Mouse (Mus musculus): ENCODE measurements around the gene Gucy2c.
"Not testable (repeated sequence)": the region's sequence is repeated elsewhere in the genome, so short reads cannot be mapped to it uniquely, and the experiment has no call there.

Gucy2c gene

DNA sequence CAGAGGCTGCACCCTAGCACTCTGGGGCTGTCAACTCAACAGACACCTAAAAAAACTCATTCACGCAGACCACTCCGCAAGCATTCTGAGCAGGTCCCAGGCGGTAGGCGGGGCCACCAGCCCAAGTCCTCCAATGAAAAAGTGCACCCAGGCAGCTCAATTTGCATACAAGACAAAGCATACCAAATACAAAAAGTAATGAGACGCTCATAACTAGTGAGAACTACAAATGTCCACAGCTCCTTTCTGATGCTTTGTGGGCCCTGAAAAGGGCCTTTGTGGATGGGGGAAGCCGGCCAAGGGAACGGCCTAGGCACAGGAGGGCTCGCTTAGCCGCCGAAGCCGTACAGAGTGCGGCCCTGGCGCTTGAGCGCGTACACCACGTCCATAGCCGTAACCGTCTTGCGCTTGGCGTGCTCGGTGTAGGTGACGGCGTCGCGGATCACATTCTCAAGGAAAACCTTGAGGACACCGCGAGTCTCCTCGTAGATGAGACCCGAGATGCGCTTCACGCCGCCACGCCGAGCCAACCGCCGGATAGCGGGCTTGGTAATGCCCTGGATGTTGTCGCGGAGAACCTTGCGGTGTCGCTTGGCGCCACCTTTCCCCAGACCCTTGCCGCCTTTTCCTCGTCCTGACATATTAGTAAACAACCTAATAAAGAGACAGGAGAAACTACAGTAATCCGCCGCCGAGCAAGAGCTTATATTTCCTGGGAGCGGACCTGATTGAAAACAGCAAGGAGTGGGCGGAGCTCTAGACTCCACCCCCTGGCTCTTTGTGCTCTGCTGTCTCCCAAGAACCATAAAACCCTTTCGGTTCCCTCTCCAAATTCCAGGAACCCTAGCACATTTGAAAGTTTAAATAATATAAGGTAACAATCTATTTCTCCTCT is 22.4 kb upstream of the Gucy2c start, which contains the start of gene Hist4h4:
Hist4h4 (minus strand) TSS at position 677 of the 895 bp plus-strand sequence.
- peak; percentile 87 to 90 for DNase-seq (ENCODE audit: low read depth in 2 of 2, low spot score in 2 of 2)

- DNase-seq (ENCODE audit: low read depth in 2 of 2, low spot score in 2 of 2), result no peak
Observed at GRCm38 (mm10) chr6:136803093-136803738, 21.7 kb upstream of the Gucy2c start.

- no peak for DNase-seq (ENCODE audit: low read depth in 2 of 2, low spot score in 2 of 2)
Observed at GRCm38 (mm10) chr6:136801274-136801673, 19.7 kb upstream of the Gucy2c start.

GRCm38 (mm10) chr6:136800710-136801109 is 19.1 kb upstream of the Gucy2c start:
- no peak for DNase-seq (ENCODE audit: low read depth in 2 of 2, low spot score in 2 of 2)

DNA sequence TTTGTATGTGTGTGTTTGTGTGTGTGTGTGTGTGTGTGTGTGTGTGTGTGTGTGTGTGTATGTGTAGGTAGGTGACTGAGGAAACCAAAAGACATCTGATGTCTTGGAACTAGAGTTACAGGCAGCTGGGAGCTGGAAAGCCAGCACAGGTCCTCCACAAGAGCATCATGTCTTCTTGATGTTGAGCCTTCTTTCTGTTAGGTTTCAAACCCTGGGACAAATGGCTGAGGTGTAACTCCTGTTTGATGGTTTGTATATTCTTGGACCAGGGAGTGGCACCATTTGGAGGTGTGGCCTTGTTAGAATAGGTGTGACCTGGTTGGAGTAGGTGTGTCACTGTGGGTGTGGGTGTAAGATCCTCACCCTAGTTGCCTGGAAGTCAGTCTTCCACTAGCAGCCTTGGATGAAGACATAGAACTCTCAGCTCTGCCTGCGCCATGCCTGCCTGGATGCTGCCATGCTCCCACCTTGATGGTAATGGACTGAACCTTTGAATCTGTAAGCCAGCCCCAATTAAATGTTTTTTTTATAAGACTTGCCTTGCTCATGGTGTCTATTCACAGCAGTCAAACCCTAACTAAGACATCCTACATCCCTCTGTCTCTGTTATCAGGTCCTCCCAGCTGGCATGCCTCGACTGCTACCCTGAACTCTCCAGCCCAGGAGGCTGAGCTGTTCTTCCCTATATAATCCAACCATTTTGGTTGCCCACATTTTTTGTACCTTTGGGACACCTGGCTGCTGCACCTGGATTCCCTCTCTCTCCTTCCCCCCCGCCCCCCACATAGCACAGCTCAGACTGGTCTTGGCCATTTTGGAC is 16.5 kb upstream of the Gucy2c start:
- not testable (repeated sequence) for DNase-seq (ENCODE audit: low read depth in 2 of 2, low spot score in 2 of 2)

- DNase-seq (ENCODE audit: low read depth in 2 of 2, low spot score in 2 of 2), result no peak
Observed at GRCm38 (mm10) chr6:136795850-136796249, 14.3 kb upstream of the Gucy2c start.

GRCm38 (mm10) chr6:136795110-136795509 is 13.5 kb upstream of the Gucy2c start:
- no peak for DNase-seq (ENCODE audit: low read depth in 2 of 2, low spot score in 2 of 2)

DNA sequence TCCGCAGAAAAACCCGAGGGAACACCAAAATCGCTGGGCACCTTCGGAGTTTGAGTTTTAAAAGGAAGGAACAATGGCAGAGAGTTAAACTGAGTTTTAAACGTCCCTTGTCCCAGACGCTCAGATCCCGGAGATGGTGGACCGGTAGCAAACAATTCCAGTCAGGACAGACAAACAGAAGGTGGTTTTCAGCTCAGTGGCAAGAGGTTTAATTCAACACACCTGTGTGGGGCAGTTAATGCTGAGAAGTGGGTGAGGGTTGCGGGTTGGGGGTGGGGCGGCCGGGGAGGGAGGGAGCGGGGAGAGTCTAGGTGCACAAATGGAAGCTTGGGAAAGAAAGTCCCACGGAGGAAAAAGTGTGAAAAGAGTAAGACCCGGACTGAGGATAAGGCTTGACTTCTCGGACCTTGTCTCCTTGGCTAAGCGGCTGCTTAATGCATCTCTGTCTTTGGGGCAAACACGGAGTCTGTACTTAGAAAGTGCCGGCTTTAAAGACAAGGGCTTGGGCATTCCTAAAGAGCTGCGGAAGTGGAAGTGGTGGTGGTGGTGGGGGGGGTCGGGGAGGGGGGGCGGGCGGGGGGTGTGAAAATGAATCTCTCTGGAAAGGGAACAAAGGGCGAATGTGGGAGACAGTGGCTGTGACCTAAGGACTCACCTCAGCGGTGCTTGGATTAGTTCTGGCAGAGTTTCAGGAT is 12.4 kb upstream of the Gucy2c start:
- DNase-seq (ENCODE audit: low read depth in 2 of 2, low spot score in 2 of 2), result no peak

- peak in 1 of 2 experiments; percentile 26 for DNase-seq (ENCODE audit: low read depth in 2 of 2, low spot score in 2 of 2)
Observed at GRCm38 (mm10) chr6:136792884-136793758, 11.6 kb upstream of the Gucy2c start.

GRCm38 (mm10) chr6:136789391-136789971 is 7.9 kb upstream of the Gucy2c start:
- DNase-seq (ENCODE audit: low read depth in 2 of 2, low spot score in 2 of 2), result no peak

GRCm38 (mm10) chr6:136782761-136783160 is 1.2 kb upstream of the Gucy2c start:
- DNase-seq (ENCODE audit: low read depth in 2 of 2, low spot score in 2 of 2), result no peak

GRCm38 (mm10) chr6:136782146-136782545 is 581 bp upstream of the Gucy2c start:
- DNase-seq (ENCODE audit: low read depth in 2 of 2, low spot score in 2 of 2), result no peak

DNA sequence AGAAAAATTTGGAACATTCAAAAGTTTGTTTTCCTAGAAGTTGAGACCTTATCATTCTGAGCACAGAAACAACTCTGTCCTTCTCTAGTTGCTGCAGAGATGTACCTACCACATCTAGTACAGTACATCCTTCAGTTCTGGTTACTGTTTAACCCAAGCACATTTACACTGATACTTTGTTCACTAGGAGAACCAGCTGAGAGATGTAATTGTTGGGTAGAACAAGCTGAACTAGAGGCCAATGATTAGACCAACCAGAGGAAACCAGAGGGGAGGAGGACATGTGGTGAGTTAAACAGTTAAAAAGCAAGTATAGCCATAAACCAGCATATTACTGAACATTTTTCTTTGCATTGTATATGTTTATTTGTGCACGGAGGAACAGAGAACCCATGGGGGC is 5.2 kb downstream of the Gucy2c start:
- DNase-seq (ENCODE audit: low read depth in 2 of 2, low spot score in 2 of 2), result no peak

- DNase-seq (ENCODE audit: low read depth in 2 of 2, low spot score in 2 of 2), result no peak
Observed at GRCm38 (mm10) chr6:136769859-136770258, 11.7 kb downstream of the Gucy2c start.

- DNase-seq (ENCODE audit: low read depth in 2 of 2, low spot score in 2 of 2), result no peak
Observed at GRCm38 (mm10) chr6:136769143-136769542, 12.4 kb downstream of the Gucy2c start.

GRCm38 (mm10) chr6:136763912-136764311 is 17.7 kb downstream of the Gucy2c start:
- DNase-seq (ENCODE audit: low read depth in 2 of 2, low spot score in 2 of 2), result no peak

DNA sequence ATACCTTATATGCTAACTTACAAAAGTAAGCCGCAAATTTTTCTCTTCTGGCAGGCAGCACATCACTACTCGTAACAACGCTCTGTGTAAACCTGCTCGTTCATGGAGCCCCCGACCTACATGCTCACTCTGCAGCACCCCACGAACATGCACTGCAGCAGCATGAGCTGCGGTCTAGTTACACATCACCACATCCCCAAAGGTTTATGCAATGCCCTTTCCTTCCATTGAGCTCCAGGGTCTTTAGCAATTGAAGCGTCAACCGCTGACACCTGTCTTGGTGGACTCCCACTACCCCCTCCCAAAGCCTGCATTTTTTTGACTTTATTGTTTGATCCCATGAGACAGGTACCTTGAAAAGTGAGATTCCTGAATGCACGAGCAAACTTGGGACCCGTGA is 31.0 kb downstream of the Gucy2c start:
- DNase-seq (ENCODE audit: low read depth in 2 of 2, low spot score in 2 of 2), result no peak

DNA sequence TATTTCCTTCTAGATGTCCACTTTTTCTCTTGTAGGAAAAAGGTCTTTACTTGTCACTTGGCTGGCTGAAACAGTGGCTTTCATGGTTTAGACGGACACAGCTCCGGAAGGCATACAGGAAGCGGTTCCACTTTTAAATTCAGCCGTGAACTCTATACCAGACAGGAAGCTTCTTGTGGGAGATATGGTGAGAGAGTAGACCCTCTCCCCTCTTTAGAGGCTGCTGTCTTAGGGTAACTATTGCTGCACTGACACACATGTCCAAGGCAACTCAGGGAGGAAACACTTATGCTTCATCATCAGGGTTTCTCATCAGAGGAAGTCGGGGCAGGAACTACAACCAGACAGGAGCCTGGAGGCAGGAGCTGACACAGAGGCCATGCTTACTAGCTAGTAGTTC is 36.0 kb downstream of the Gucy2c start:
- DNase-seq (ENCODE audit: low read depth in 2 of 2, low spot score in 2 of 2), result no peak

DNA sequence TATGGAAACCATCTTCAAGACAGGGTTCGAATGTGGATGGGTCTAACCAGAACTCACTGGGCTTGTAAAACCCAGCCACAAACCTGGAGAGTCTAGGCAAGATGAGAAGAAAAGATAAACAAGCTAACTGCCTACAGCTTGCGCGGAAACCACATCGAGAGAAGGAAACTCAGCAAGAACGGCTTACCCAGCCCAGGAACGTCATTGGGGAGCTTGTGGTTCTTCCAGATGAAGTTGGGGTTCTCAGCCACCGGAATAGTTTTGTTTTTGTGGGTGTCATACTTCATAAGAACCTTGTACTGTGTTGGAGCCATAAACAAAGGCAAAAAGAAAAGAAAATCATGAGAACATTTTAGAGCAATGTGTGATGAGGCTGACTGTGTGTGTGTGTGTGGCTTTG is 37.8 kb downstream of the Gucy2c start:
- peak; percentile 70 to 75 for DNase-seq (ENCODE audit: low read depth in 2 of 2, low spot score in 2 of 2)
